Mouse (Mus musculus) liver, embryonic 14.5 days (tissue): ENCODE measurements at regions not wholly inside any gene's neighbourhood (a gene's known extent, or its start where the extent isn't known, plus 50 kb on each side); places are given as distances from the start of the nearest gene placed in this dataset.

ENCODE experiments used
- ATAC-seq: fragments of 200-750 bp; cut with Nextera tagmentation; 2 replicates; pipeline ENCODE4 v1.8.0; 2017; ENCODE audit warnings: moderate number of reproducible peaks, mild to moderate bottlenecking, moderate library complexity; ENCODE audit not compliant: insufficient read depth
- DNase-seq, 3 experiments: peaks; one replicate each; pipeline ENCODE4 v3.0.0-alpha.2; 2012 to 2013; ENCODE audit warnings: low read depth in 3 of 3, low spot score in 3 of 3
- H3K27ac ChIP-seq: fragments of 300-500 bp; sonication (generic); 2 replicates; pipeline ENCODE4 v1.5.1; 2014; ENCODE audit warnings: moderate library complexity, mild to moderate bottlenecking, control low read depth, inconsistent platforms
- H3K27me3 ChIP-seq: fragments of 300-500 bp; sonication (generic); 2 replicates; pipeline ENCODE4 v1.6.1; 2014; ENCODE audit warnings: mild to moderate bottlenecking, low read length, moderate library complexity; ENCODE audit not compliant: control insufficient read depth, insufficient read depth
- H3K36me3 ChIP-seq: fragments of 300-500 bp; sonication (generic); replicated peaks from 2 replicates; pipeline ENCODE4 v1.6.1; 2014; ENCODE audit warnings: low read depth; ENCODE audit not compliant: control insufficient read depth, insufficient read depth
- H3K4me1 ChIP-seq, 2 experiments: fragments of 200-500 bp in 1 of 2; fragments of 300-500 bp in 1 of 2; sonication (generic) in 1 of 2; replicated peaks; 2 replicates each; pipeline ENCODE4 v1.6.1; 2012 to 2014; ENCODE audit warnings: antibody characterized with exemption in 1 of 2, inconsistent platforms in 1 of 2, low read length in 1 of 2; ENCODE audit not compliant: control insufficient read depth in 2 of 2, insufficient read depth in 2 of 2
- H3K4me2 ChIP-seq: fragments of 300-500 bp; sonication (generic); 2 replicates; pipeline ENCODE4 v1.6.1; 2014; ENCODE audit warnings: low read depth, mild to moderate bottlenecking, control low read depth, moderate library complexity
- H3K4me3 ChIP-seq, 2 experiments: fragments of 200-500 bp in 1 of 2; fragments of 300-500 bp in 1 of 2; sonication (generic) in 1 of 2; 2 replicates each; pipeline ENCODE4 v1.5.1; 2012 to 2014; ENCODE audit warnings: low read depth in 2 of 2, low read length in 2 of 2, mild to moderate bottlenecking in 2 of 2, control low read depth in 1 of 2, inconsistent platforms in 1 of 2, moderate library complexity in 1 of 2; ENCODE audit not compliant: insufficient read depth in 1 of 2
- H3K9ac ChIP-seq: fragments of 300-500 bp; sonication (generic); replicated peaks from 2 replicates; pipeline ENCODE4 v1.6.1; 2014; ENCODE audit warnings: mild to moderate bottlenecking, control low read depth, moderate library complexity
- H3K9me3 ChIP-seq: fragments of 300-500 bp; sonication (generic); 2 replicates; pipeline ENCODE4 v1.6.1; 2016; ENCODE audit warnings: low read length, mixed read lengths; ENCODE audit not compliant: control insufficient read depth
- CTCF ChIP-seq: IDR thresholded peaks from 2 replicates; pipeline ENCODE4 v1.5.1; 2016; ENCODE audit warnings: antibody characterized with exemption, low read depth, control low read depth
- EP300 ChIP-seq: IDR thresholded peaks from 2 replicates; pipeline ENCODE4 v1.6.1; 2016; ENCODE audit warnings: antibody characterized with exemption, low read depth
- WGBS: fragments of 180-500 bp; shearing (Covaris S2); extraction: QIAGEN DNeasy Blood & Tissue Kit; methylation state at CpG from one replicate; pipeline ENCODE4 v1.1.7; 2014; ENCODE audit not compliant: insufficient replicate concordance; 5-methylcytosine and 5-hydroxymethylcytosine counted together

DNA sequence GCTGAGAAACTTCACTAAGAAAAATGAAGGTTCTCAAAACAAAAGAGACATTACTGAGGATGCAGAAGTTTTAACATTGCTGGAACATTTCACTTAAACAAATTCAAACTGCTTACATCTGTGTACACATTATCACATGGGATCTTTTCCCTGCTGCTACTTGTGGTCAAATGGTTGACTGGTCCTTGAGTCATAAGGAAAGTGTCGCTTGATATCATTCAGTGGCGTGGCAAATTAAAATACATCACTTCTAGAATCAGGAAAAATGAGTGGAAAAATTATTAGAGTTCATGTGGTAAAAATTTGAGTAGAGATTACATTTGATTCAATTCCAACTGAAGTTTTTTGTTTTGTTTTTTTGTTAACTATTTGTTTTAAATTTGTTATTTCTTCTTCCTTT lies 420.2 kb upstream of the Adgrl2 start:
- no peak for ATAC-seq
- no peaks in the 10 kb centered on the region for H3K4me1 ChIP-seq

DNA sequence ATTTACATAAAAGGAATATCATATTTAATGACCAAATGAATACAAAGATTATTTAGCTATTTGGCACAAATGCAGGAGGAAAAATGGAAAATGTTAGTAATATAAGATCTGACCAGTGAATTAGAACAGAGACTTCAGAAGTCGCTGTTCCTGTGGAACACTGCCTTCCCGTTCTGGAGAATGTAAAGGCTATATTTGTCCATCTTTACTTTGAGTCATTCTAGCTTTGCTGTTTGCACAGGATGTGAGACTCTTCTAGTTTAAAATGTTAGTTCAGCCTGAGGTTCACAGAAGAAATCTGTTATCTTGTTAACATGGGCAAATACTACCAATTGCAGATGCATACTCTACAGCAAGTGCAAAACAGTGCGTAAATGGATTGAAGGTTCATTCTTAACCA lies 418.5 kb upstream of the Adgrl2 start:
- Histone ChIP-seq H3K4me2 (no peak overlapping the region), H3K27ac (no peak overlapping the region), H3K4me1 (no peaks in the 10 kb centered on the region), H3K4me3 (no peak overlapping the region), H3K36me3 (no peaks in the 10 kb centered on the region), H3K27me3 (no peaks in the 10 kb centered on the region), H3K9me3 (no peaks in the 10 kb centered on the region), H3K9ac (no peak overlapping the region)
- DNase-seq (no peak), ATAC-seq (no peak)
- TF ChIP-seq EP300 (no peak), CTCF (no peak)
- WGBS, result 65% methylated on average over 3 of the region's 3 CpGs

More for the DNA sequence above, 420.2 kb upstream of the Adgrl2 start:
- H3K9me3 ChIP-seq, result no peaks in the 10 kb centered on the region
- H3K27me3 ChIP-seq, result no peaks in the 10 kb centered on the region
- H3K4me2 ChIP-seq, result no peak overlapping the region
- no peak for TF ChIP-seq EP300
- TF ChIP-seq CTCF, result no peak
- no peak overlapping the region for H3K27ac ChIP-seq
- WGBS, result 59% methylated on average over 2 of the region's 2 CpGs
- no peaks in the 10 kb centered on the region for H3K36me3 ChIP-seq
- no peak overlapping the region for H3K4me3 ChIP-seq
- no peak for DNase-seq
- H3K9ac ChIP-seq, result no peak overlapping the region

- ATAC-seq (no peak), DNase-seq (no peak)
- H3K9ac ChIP-seq, result no peak overlapping the region
- no peaks in the 10 kb centered on the region for H3K4me1 ChIP-seq
- no peak for TF ChIP-seq CTCF
- no peak for TF ChIP-seq EP300
- no peak overlapping the region for H3K4me2 ChIP-seq
- 58% methylated on average over 3 of the region's 3 CpGs for WGBS
- H3K36me3 ChIP-seq, result no peaks in the 10 kb centered on the region
- H3K27me3 ChIP-seq, result no peaks in the 10 kb centered on the region
- H3K27ac ChIP-seq, result no peak overlapping the region
- H3K4me3 ChIP-seq, result no peak overlapping the region
- no peaks in the 10 kb centered on the region for H3K9me3 ChIP-seq
These were observed 415.5 kb upstream of the Adgrl2 start for GRCm38 (mm10) chr3:149405872-149406271.

DNA sequence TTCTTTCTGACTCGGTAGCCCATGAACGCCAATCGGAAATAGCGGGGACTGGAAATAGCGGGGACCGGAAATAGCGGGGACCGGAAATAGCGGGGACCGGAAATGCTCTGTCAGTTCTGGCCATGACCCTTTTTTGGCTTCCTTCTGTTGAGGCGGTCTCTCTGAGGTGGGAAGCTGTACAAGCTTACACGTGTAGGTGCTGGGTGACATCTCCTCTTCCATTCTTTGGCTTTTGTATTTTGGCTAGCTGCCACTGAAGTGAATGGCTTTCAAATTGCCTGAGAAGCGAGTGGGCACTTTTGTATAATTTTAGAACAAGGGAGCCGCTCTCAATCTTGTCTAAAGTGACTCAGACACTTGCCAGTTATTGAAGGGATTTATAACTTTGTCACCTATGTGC lies 414.3 kb upstream of the Adgrl2 start:
- no peaks in the 10 kb centered on the region for H3K4me1 ChIP-seq
- ATAC-seq (no peak), DNase-seq (no peak)
- H3K36me3 ChIP-seq, result no peaks in the 10 kb centered on the region
- no peak overlapping the region for H3K4me2 ChIP-seq
- no peak overlapping the region for H3K9ac ChIP-seq
- no peaks in the 10 kb centered on the region for H3K9me3 ChIP-seq
- WGBS, result 83% methylated on average over 14 of the region's 14 CpGs
- H3K27me3 ChIP-seq, result no peaks in the 10 kb centered on the region
- H3K4me3 ChIP-seq, result no peak overlapping the region
- TF ChIP-seq EP300 (no peak), CTCF (no peak)
- H3K27ac ChIP-seq, result no peak overlapping the region

GRCm38 (mm10) chr3:149402496-149402895 lies 412.1 kb upstream of the Adgrl2 start:
- TF ChIP-seq CTCF (no peak), EP300 (no peak)
- Histone ChIP-seq H3K27ac (no peak overlapping the region), H3K4me2 (no peak overlapping the region), H3K4me1 (no peaks in the 10 kb centered on the region), H3K9me3 (no peaks in the 10 kb centered on the region), H3K27me3 (no peaks in the 10 kb centered on the region), H3K9ac (no peak overlapping the region), H3K4me3 (no peak overlapping the region), H3K36me3 (no peaks in the 10 kb centered on the region)
- DNase-seq (no peak), ATAC-seq (no peak)
- 62% methylated on average over 9 of the region's 9 CpGs for WGBS
